Mouse (Mus musculus) megakaryocyte-erythroid progenitor cell, adult 5-6 weeks (primary cell): ENCODE results near the gene Gpr37. TPM values are rescaled to one million over a fixed set of nuclear protein-coding genes. Genes with fewer than 3 reads are reported as not detected.

ENCODE experiments used
- ATAC-seq: replicated peaks from 2 replicates; pipeline ENCODE4 v1.8.0; 2016; ENCODE audit warnings: mild to moderate bottlenecking, inconsistent platforms; ENCODE audit not compliant: severe bottlenecking, poor library complexity, low FRiP score, low TSS enrichment
- total RNA-seq, 2 experiments: library from RNA; stranded (forward) in 1 of 2; stranded (reverse) in 1 of 2; fragments of 200-1000, 215-1000 nt in 1 of 2; fragments of >200 nt in 1 of 2; fragmentation: Nextera tagmentation in 1 of 2; gene quantifications; 2 replicates each; pipeline ENCODE4 v1.2.3; 2014 to 2017

Gpr37 gene
- total RNA-seq (2014; fragmentation: Nextera tagmentation), result not detected in 2 replicates
- not detected in 2 replicates for total RNA-seq (2017)

- ATAC-seq, result no peak
These were observed at the start of gene Gpr37 for GRCm38 (mm10) chr6:25690629-25691028. Gene Gpr37 (minus strand): TSS chr6:25690729.

GRCm38 (mm10) chr6:25736533-25736932 lies 46.0 kb upstream of the Gpr37 start:
- no peak for ATAC-seq

- no peak for ATAC-seq
These were observed 36.0 kb upstream of the Gpr37 start for GRCm38 (mm10) chr6:25726560-25726959.

GRCm38 (mm10) chr6:25710601-25711000 lies 20.1 kb upstream of the Gpr37 start:
- ATAC-seq, result no peak

GRCm38 (mm10) chr6:25709250-25709895 lies 18.8 kb upstream of the Gpr37 start:
- ATAC-seq, result no peak

- ATAC-seq, result no peak
These were observed 9.4 kb upstream of the Gpr37 start for GRCm38 (mm10) chr6:25699956-25700355.

GRCm38 (mm10) chr6:25690284-25690605 lies 284 bp downstream of the Gpr37 start:
- ATAC-seq, result no peak

- no peak for ATAC-seq
These were observed 827 bp downstream of the Gpr37 start for GRCm38 (mm10) chr6:25689520-25690283.

GRCm38 (mm10) chr6:25688927-25689519 lies 1.5 kb downstream of the Gpr37 start:
- no peak for ATAC-seq

- ATAC-seq, result no peak
These were observed 3.7 kb downstream of the Gpr37 start for GRCm38 (mm10) chr6:25686760-25687200.

GRCm38 (mm10) chr6:25684391-25684790 lies 6.1 kb downstream of the Gpr37 start:
- ATAC-seq, result no peak

- ATAC-seq, result no peak
These were observed 15.4 kb downstream of the Gpr37 start for GRCm38 (mm10) chr6:25675111-25675510.

GRCm38 (mm10) chr6:25673801-25674200 lies 16.7 kb downstream of the Gpr37 start:
- no peak for ATAC-seq

GRCm38 (mm10) chr6:25670150-25670549 lies 20.4 kb downstream of the Gpr37 start:
- ATAC-seq, result no peak

- no peak for ATAC-seq
These were observed 26.6 kb downstream of the Gpr37 start for GRCm38 (mm10) chr6:25663942-25664341.

GRCm38 (mm10) chr6:25659924-25660675 lies 30.4 kb downstream of the Gpr37 start:
- no peak for ATAC-seq
